Mouse (Mus musculus) naive thymus-derived CD4-positive, alpha-beta T cell, adult 5 months (primary cell): Measurements from ENCODE around the gene Zbtb6. TPM values are rescaled to one million over a fixed set of nuclear protein-coding genes. Genes with fewer than 3 reads are reported as not detected.

ENCODE experiments used
- polyA plus RNA-seq: library from polyadenylated mRNA; unstranded; fragments of 100-300 nt; shearing (Covaris generic); gene quantifications from one replicate; pipeline ENCODE4 v1.2.1, GENCODE M21; 2017

Zbtb6 gene
- 3.4 TPM for polyA plus RNA-seq

DNA sequence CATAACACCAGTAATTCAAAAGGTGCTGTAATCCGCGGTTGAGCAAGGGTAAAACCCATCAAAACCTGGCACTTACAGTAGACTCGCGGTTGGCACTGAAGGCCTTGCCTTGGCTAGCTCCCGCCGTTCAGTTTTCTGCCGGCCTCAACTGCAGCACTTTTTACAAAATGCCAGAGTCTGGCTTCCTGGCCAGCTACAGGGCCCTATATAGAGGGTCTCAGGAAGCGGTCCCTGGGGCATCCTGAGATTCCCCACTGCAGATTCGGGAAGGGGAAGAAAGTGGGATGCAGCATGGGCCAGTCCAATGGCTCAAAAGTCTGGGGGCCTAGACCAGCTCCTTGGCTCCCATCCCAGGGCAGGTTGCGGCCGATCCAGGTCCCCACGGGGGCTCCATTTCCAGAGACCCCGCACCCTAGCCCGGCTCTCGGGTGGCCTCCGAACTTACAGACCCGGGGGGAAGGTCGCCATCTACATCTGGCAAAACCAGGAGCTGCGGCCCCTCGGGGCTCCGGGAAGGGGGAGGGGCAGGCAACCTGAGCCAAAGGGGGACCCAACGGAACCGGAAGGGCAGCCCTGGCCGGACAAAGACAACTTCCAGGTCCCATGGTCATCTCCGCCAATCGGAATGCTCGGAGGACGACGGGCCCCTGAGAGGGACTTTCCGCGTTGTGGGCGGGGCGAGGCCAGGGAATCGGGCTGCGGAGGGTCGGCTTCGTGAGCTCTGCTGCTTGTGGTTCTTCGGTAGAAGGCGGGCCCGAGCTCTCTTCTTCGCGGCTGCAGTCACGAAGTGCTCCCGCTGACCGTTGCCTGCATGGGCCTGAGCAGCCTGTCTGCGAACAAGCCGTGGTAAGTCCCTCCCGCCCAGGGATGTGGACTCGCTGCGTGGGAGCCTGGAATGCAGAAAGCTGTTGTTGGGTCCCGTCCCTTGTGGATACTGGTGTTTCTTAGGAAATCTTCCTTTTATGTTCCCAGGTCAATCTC lies at the start of gene Zbtb6, which contains the start of the genes Zbtb26 and Rabgap1:
Gene Zbtb6, minus strand, starts transcription at position 561 of the 981 bp plus-strand sequence.
Gene Zbtb26, minus strand, starts transcription at position 525 of the 981 bp plus-strand sequence.
Gene Rabgap1, plus strand, starts transcription at position 669 of the 981 bp plus-strand sequence.

DNA sequence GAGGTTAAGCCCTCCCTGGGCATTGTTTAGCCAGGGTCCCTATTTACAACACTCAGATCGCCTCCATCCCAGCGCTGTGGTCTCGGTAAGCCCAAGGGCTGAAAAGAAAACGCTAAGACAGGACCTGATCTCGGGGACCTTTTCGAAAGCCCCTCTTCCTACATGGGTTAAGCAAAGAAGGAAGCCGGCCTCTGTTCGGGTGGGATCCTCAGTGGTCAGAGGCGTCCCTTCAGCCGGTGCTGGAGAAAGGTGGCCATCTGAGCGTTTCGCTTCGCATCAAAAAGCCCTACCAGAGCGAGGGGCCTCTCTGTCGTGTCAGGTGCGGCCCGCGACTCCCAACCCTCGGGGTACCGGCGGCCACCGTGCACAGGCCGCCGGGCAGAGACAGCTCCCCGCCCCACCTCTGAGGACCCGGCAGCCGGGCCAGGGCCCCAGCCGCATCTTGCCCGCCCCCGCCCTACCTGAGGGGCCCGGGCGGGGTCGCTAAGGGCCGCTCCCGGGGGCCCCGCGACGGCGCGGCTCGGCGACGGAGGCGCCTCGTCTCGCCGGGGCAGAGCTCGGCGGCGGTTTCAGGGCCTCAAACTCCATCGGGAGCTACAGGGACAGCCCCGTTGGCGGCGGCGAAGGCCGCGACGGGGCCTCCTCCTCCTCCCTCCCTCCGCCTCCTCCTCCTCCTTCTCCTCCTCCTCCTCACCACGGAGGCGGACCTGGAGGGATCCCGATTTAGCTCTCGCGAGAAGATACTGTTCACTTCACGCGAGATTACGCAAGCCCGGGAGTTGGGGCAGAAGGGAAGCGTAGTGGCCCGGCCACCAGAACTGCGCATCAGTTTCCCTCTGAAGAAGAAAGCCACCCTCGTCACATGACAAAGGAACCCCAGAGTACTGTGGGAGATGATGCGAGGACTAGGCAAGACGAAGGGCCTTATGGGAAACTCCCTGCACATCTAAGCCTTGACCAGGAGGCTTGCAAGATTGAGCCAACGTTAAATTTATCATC lies 20.4 kb downstream of the Zbtb6 start, which contains the start of gene Rc3h2:
Gene Rc3h2, minus strand, starts transcription at position 598 of the 999 bp plus-strand sequence.

Other genes starting within 250 kb of the Zbtb6 start
- not detected for gene Olfr366, start 231.6 kb downstream of the Zbtb6 start, polyA plus RNA-seq
- not detected for gene Olfr368, start 116.7 kb downstream of the Zbtb6 start, polyA plus RNA-seq
- 32.1 TPM for gene Pdcl, start 83.8 kb downstream of the Zbtb6 start, polyA plus RNA-seq
- gene Rc3h2, start 20.3 kb downstream of the Zbtb6 start, polyA plus RNA-seq, result 36.9 TPM
- 2.2 TPM for gene Zbtb26, start within 50 bp of the Zbtb6 start, polyA plus RNA-seq
- 62.1 TPM for gene Rabgap1, start 108 bp upstream of the Zbtb6 start, polyA plus RNA-seq
- gene Gpr21, start 73.2 kb upstream of the Zbtb6 start, polyA plus RNA-seq, result 1.1 TPM